Mouse (Mus musculus) hindbrain, embryonic 10.5 days (tissue): Measurements from ENCODE around the gene B3galnt2. TPM values are rescaled to one million over a fixed set of nuclear protein-coding genes. Genes with fewer than 3 reads are reported as not detected.
"Not testable (repeated sequence)": the region's sequence is repeated elsewhere in the genome, so short reads cannot be mapped to it uniquely, and the experiment has no call there.

Experiments used
- DNase-seq: peaks from one replicate; pipeline ENCODE4 v3.0.0-alpha.2; 2017; ENCODE audit warnings: low spot score
- H3K27ac ChIP-seq: fragments of 300-500 bp; sonication (generic); 2 replicates; pipeline ENCODE4 v1.5.1; 2016; ENCODE audit warnings: mild to moderate bottlenecking, moderate library complexity
- H3K27me3 ChIP-seq: fragments of 300-500 bp; sonication (generic); 2 replicates; pipeline ENCODE4 v1.6.1; 2016; ENCODE audit warnings: mild to moderate bottlenecking; ENCODE audit not compliant: poor library complexity, insufficient read depth, severe bottlenecking
- H3K36me3 ChIP-seq: fragments of 300-500 bp; sonication (generic); 2 replicates; pipeline ENCODE4 v1.6.1; 2016; ENCODE audit warnings: mild to moderate bottlenecking, moderate library complexity
- H3K4me1 ChIP-seq: fragments of 300-500 bp; sonication (generic); replicated peaks from 2 replicates; pipeline ENCODE4 v1.6.1; 2016; ENCODE audit warnings: mild to moderate bottlenecking
- H3K4me3 ChIP-seq: fragments of 300-500 bp; sonication (generic); 2 replicates; pipeline ENCODE4 v1.5.1; 2016; ENCODE audit warnings: mild to moderate bottlenecking, moderate library complexity
- H3K9me3 ChIP-seq: fragments of 300-500 bp; sonication (generic); 2 replicates; pipeline ENCODE4 v1.6.1; 2016; ENCODE audit warnings: mild to moderate bottlenecking, moderate library complexity
- WGBS: fragments of 180-500 bp; shearing (Covaris S2); methylation state at CpG from one replicate; pipeline ENCODE4 v1.1.7; 2016; 5-methylcytosine and 5-hydroxymethylcytosine counted together
- polyA plus RNA-seq: library from polyadenylated mRNA; unstranded; fragments of >200 nt; fragmentation: Nextera tagmentation; extraction: Ambion mirVana; gene quantifications from 2 replicates; pipeline ENCODE4 v1.2.1, GENCODE M21; 2016

B3galnt2 gene
- polyA plus RNA-seq, 1 experiment from 2014 or later: 33.3 TPM

DNA sequence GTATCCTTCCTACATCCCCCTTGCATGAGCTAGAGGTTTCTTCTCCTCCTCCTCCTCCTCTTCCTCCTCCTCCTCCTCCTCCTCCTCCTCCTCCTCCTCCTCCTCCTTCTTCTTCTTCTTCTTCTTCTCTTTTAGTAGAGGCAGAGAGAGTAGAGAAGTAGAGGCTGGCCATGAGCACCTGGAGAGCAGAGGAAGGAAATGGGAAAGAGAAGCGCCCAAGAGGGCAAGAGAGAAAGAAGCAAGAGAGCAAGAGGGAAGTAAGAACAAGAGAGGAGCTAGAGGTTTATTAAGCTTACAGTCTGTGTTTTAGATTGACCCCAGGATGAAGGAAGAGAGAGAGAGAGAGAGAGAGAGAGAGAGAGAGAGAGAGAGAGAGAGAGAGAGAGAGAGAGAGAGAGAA lies 27.6 kb downstream of the B3galnt2 start:
- peaks cover 28% of the 10 kb centered on the region for H3K36me3 ChIP-seq
- WGBS: 84% methylated on average over 1 of the region's 1 CpGs
- H3K9me3 ChIP-seq, H3K27me3 ChIP-seq, H3K27ac ChIP-seq, H3K4me1 ChIP-seq, DNase-seq, H3K4me3 ChIP-seq: not testable (repeated sequence)

DNA sequence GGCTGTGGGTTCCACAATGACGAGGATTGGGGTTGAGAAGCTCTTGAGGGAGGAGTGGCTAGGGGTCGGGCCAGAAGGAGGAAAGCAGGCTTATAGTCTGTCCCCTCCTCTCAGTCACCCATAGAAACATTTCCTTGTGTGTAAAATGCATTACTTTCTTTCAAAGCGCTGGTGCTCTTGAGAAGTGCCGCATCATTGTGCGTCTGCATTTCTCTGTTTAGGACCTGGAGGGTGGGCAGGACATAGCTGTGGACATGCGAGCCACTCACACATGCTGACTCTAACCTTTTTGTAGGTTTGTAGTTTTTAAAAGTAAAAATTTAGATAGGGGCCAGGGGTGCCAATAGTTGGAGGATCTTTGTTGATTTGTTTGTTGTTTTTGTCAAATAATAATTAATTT lies 29.3 kb downstream of the B3galnt2 start:
- H3K36me3 ChIP-seq: peaks cover 33% of the 10 kb centered on the region
- no peak for DNase-seq
- H3K9me3 ChIP-seq: no peaks in the 10 kb centered on the region
- no peak overlapping the region for H3K4me3 ChIP-seq
- WGBS: 88% methylated on average over 6 of the region's 6 CpGs
- peaks cover 3% of the 10 kb centered on the region; the same call in 1 of the 2 replicates for H3K4me1 ChIP-seq
- H3K27me3 ChIP-seq: no peaks in the 10 kb centered on the region
- H3K27ac ChIP-seq: no peak overlapping the region

DNA sequence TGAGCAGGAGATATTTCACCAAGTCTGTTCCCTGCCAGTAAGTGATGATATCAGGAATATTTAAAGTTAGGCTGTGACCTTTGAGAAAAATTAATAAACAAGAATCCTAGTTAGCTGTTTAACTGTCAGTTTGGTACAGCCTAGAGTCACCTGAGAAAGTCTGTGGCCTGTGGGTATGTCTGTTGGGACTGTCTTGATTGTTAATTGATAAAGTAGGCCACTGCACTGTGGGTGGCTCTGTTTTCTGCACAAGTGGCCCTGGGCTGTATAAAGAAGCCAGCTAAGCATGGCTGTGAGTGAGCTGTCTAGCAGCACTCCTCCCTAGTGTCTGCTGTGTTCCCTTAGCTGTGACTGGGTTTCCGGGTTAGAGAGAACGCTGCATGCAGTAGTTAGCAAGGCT lies 34.9 kb downstream of the B3galnt2 start:
- Histone ChIP-seq H3K9me3 (no peaks in the 10 kb centered on the region), H3K36me3 (peaks cover 63% of the 10 kb centered on the region), H3K27me3 (no peaks in the 10 kb centered on the region), H3K4me3 (no peak overlapping the region), H3K4me1 (no peaks in the 10 kb centered on the region), H3K27ac (no peak overlapping the region)
- WGBS: 93% methylated on average over 2 of the region's 2 CpGs
- no peak for DNase-seq

DNA sequence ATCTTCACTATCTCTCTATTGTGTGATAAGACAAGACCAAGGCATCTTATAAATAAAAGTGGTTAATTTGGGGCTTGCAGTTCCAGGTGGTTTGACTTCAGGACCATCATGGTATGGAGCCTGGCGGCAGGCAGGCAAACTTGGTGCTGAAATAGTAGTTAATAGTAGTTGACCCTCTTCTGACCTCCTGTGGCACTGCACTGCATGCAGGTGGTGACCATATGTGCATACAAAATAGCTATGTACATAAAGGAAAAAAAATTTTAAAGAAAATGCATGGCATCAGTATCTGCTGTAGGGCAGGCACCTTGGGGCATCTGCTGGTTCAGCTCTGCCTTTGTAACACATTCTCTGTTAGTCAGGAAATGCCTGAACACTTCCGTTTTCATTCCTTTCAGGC lies 36.1 kb downstream of the B3galnt2 start:
- Histone ChIP-seq H3K9me3 (no peaks in the 10 kb centered on the region), H3K36me3 (peaks cover 75% of the 10 kb centered on the region), H3K27me3 (no peaks in the 10 kb centered on the region), H3K27ac (no peak overlapping the region), H3K4me1 (no peaks in the 10 kb centered on the region), H3K4me3 (no peak overlapping the region)
- 62% methylated on average over 2 of the region's 2 CpGs for WGBS
- no peak for DNase-seq

DNA sequence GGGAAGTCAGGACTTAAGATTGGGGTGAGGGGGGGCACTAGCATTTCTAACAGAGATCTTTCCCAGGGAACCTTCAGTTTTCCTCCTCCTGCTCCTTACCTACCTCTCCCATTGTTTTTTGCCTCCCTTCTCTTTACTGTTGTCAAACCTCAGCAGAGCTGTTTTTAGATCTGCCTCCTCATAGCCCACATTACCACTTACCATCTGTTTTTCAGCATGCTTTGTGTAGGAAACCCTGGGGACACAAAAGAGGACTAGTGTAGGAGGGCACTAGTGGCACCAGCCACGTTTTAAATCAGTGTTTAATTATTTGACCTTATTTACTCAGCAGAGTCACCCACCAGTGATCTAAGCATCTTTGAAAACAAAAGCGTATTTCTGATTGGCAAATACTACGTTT lies 38.8 kb downstream of the B3galnt2 start:
- WGBS: 77% methylated on average over 3 of the region's 3 CpGs

DNA sequence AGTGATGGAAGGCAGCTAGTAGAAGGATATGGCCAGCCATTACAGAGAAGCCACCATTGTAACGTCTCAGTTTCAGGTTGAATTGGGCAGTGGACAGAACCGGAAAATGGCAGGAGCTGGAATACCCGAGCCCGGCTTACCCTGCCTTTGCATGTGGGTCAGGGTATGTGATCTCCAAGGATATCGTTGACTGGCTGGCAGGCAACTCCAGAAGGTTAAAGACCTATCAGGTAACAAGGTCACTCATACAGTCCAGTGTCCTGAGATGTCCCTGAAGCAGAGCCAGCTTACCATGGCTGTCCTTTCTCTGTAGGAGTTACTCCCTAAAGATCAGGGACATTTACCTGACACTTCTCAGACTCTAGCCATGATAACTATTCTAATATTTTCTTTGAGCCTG lies 40.8 kb downstream of the B3galnt2 start:
- Histone ChIP-seq H3K9me3 (no peaks in the 10 kb centered on the region), H3K4me1 (no peaks in the 10 kb centered on the region), H3K27ac (no peak overlapping the region), H3K27me3 (no peaks in the 10 kb centered on the region), H3K36me3 (peaks cover 98% of the 10 kb centered on the region), H3K4me3 (no peak overlapping the region)
- WGBS: 88% methylated on average over 5 of the region's 5 CpGs
- no peak for DNase-seq

More for the DNA sequence above, 38.8 kb downstream of the B3galnt2 start:
- DNase-seq: no peak
- no peaks in the 10 kb centered on the region for H3K9me3 ChIP-seq
- no peak overlapping the region for H3K4me3 ChIP-seq
- H3K4me1 ChIP-seq: no peaks in the 10 kb centered on the region
- no peak overlapping the region for H3K27ac ChIP-seq
- peaks cover 89% of the 10 kb centered on the region for H3K36me3 ChIP-seq
- H3K27me3 ChIP-seq: no peaks in the 10 kb centered on the region

DNA sequence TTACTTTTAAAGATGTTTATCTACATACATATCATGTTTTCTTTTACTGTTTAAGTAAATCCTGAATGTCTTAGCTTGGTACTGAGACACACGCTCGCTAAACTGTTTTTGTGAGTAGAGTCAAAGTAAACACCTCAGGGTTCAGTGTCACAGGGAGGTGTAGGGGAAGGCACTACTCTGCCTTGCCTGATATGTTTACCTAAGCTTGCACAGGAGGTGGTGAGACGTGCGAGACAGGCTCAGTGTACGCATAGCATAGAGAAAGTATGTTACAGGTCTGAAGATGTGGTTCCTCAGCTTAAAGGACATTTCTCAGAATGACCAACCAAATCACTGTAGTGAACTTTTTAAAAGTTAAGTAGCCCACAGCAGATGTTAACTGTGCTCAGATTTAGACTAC lies 43.2 kb downstream of the B3galnt2 start:
- Histone ChIP-seq H3K27me3 (no peaks in the 10 kb centered on the region), H3K4me1 (no peaks in the 10 kb centered on the region), H3K4me3 (no peak overlapping the region), H3K27ac (no peak overlapping the region), H3K9me3 (no peaks in the 10 kb centered on the region), H3K36me3 (peaks cover 100% of the 10 kb centered on the region)
- WGBS: 92% methylated on average over 5 of the region's 5 CpGs
- no peak for DNase-seq

DNA sequence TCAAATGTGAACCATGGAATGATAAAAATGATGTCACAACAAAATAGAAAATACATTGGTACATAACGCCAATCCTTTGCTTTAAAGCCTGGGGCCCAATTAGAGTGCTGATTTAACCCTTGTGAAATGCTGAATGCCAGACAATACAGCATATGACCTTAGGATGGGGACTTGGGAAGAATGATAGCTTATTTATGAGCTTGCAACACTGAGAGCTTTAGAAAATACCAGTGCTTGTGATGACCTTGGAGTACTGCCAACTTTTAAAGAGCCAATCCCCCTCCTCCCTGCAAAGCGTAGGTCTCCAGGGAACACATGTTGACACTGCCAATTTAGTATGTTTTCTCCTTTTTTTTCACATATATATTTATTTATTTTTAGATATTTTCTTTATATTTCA lies 48.4 kb downstream of the B3galnt2 start:
- Histone ChIP-seq H3K27me3 (no peaks in the 10 kb centered on the region), H3K4me1 (no peaks in the 10 kb centered on the region), H3K4me3 (no peak overlapping the region), H3K27ac (no peak overlapping the region), H3K9me3 (no peaks in the 10 kb centered on the region), H3K36me3 (peaks cover 94% of the 10 kb centered on the region)
- no peak for DNase-seq
- WGBS: 92% methylated on average over 2 of the region's 2 CpGs

DNA sequence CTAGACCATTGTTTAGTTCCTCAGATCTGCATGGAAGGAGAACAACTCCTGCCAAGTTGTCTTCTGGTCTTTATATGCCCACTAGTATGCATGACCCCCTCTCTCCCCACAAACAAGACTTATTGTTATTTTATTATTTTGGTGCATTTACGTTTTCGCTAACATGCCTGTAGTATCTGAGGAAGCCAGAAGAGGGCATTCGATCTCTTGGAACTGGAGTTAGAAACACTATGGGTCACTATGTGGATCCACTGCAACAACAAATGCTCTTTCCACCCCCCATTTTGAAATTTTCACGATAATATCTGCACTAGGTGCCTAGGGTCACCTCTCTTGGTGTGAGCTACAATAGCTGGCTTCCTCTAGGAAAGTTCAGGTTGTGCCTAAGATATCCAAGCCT lies 49.8 kb downstream of the B3galnt2 start:
- H3K27me3 ChIP-seq: no peaks in the 10 kb centered on the region
- H3K36me3 ChIP-seq: peaks cover 90% of the 10 kb centered on the region
- WGBS: 89% methylated on average over 4 of the region's 4 CpGs
- H3K4me3 ChIP-seq: no peak overlapping the region
- no peak for DNase-seq
- H3K27ac ChIP-seq: no peak overlapping the region
- H3K4me1 ChIP-seq: no peaks in the 10 kb centered on the region
- H3K9me3 ChIP-seq: no peaks in the 10 kb centered on the region

DNA sequence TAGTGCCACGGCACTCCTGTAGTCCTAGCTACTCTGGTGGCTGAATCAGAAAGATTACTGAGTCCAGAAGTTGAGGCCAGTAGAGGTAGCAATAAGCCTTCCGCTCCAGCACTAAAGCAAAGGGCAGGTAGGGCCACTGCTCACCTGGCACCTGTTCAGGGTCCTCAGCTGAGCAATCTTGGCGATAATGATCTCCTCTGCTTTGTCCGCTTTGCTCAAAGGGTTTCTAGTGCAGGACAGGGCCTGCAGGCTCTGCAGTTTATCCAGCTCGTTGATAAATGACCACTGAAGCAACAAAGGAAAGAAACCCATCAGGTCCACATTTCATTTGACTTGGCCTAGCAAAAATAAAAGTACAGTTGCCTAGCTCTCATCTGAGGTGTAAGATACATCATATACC lies 50.7 kb downstream of the B3galnt2 start:
- Histone ChIP-seq H3K9me3 (no peaks in the 10 kb centered on the region), H3K4me1 (no peaks in the 10 kb centered on the region), H3K27ac (no peak overlapping the region), H3K27me3 (no peaks in the 10 kb centered on the region), H3K36me3 (peaks cover 89% of the 10 kb centered on the region), H3K4me3 (no peak overlapping the region)
- DNase-seq: no peak
- WGBS: 92% methylated on average over 5 of the region's 5 CpGs

DNA sequence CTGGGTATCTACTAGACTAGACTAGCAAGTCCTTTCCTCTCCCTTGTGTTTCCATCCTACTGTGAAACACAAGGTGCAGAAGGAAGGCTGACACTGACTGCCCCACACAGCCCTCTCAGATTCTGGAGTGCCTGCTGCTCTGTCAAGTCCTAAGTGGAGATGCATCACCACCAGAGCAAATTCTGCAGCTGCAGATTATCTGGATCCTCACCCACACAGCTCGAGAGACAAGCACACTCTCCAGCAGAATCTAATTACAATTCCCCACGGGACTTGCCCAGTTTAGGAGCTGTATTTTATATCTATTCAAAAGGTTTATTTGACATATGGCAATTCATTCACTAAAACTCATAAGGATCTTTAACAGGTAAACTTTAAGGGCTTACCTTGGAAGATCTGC lies 51.8 kb downstream of the B3galnt2 start:
- H3K4me1 ChIP-seq: no peaks in the 10 kb centered on the region
- no peaks in the 10 kb centered on the region for H3K9me3 ChIP-seq
- no peak for DNase-seq
- no peak overlapping the region for H3K27ac ChIP-seq
- no peaks in the 10 kb centered on the region for H3K27me3 ChIP-seq
- WGBS: 78% methylated on average over 2 of the region's 2 CpGs
- peaks cover 83% of the 10 kb centered on the region for H3K36me3 ChIP-seq
- no peak overlapping the region for H3K4me3 ChIP-seq

DNA sequence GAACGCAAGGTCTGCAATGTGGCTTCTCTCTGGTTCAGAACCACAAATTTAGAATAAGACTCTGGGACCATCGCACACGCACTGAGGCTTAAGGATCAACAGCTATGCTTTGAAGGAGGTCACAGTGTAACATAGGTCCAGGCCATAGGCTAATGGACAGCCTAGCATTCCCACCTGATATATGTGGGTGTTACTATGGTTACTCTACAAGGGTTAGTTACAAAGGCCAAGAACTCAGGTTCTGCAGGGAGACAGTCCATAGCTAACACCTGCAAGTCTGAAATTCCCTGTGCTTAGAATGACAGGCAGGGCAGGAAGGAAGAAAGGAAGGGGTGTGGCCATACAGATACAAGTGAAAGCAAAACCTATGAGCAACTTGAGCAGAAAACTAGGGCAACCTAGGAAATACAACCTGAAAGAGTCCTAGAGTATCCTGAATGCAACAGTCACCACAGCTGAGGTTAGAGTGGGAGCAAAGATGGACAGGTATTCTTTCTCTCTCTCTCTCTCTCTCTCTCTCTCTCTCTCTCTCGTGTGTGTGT lies 57.3 kb downstream of the B3galnt2 start:
- no peaks in the 10 kb centered on the region for H3K9me3 ChIP-seq
- H3K4me1 ChIP-seq: no peaks in the 10 kb centered on the region
- no peaks in the 10 kb centered on the region for H3K27me3 ChIP-seq
- WGBS: 97% methylated on average over 4 of the region's 4 CpGs
- H3K4me3 ChIP-seq: no peak overlapping the region
- H3K36me3 ChIP-seq: peaks cover 70% of the 10 kb centered on the region
- H3K27ac ChIP-seq: no peak overlapping the region
- DNase-seq: no peak

DNA sequence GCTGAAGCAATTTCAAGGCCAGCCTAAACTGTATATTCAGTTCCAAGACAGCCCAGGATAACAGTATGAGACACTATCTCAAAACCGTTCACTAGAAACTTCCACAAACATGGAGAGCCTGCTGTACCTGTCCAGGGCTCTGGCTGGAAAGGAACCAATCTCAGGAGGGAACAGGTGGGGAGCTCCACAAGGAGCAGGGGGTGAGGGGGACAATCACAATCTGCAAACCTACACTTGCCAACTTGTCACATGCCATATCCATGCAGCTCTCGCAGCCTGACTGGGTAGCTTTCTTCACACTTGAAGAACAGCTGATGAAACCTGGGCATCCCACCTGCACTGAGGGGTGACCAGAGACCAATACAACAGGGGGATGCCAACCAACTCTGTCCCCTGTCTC lies 59.7 kb downstream of the B3galnt2 start:
- no peak for DNase-seq
- peaks cover 75% of the 10 kb centered on the region for H3K36me3 ChIP-seq

DNA sequence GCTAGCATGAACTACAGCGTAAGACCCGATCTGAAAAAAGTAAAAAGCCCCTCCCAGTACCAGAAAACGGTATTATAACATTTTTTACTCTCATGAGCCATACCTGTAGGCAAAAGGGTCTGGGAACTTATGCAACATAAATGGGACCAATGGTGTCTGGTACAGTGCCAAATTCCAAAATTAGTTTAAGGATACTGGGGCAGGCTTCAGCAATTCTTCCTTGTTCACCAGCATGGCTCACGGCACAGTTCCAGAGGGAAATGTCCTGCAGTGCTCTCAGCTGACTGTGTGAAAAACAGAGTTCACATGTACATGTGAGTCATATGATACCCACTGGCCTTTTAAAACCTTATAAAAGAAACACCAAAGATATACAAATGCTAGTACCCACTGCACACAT lies 60.3 kb downstream of the B3galnt2 start:
- H3K36me3 ChIP-seq: peaks cover 75% of the 10 kb centered on the region
- WGBS: 91% methylated on average over 4 of the region's 4 CpGs

More for the DNA sequence above, 59.7 kb downstream of the B3galnt2 start:
- no peak overlapping the region for H3K4me3 ChIP-seq
- WGBS: 100% methylated on average over 2 of the region's 2 CpGs
- no peaks in the 10 kb centered on the region for H3K27me3 ChIP-seq
- no peaks in the 10 kb centered on the region for H3K4me1 ChIP-seq
- H3K27ac ChIP-seq: no peak overlapping the region
- no peaks in the 10 kb centered on the region for H3K9me3 ChIP-seq

More for the DNA sequence above, 60.3 kb downstream of the B3galnt2 start:
- no peak overlapping the region for H3K27ac ChIP-seq
- H3K4me1 ChIP-seq: no peaks in the 10 kb centered on the region
- H3K9me3 ChIP-seq: no peaks in the 10 kb centered on the region
- DNase-seq: no peak
- no peak overlapping the region for H3K4me3 ChIP-seq
- H3K27me3 ChIP-seq: no peaks in the 10 kb centered on the region
